18 mouse cellular contexts compared by ENCODE assay signal in the genomic region with DNA sequence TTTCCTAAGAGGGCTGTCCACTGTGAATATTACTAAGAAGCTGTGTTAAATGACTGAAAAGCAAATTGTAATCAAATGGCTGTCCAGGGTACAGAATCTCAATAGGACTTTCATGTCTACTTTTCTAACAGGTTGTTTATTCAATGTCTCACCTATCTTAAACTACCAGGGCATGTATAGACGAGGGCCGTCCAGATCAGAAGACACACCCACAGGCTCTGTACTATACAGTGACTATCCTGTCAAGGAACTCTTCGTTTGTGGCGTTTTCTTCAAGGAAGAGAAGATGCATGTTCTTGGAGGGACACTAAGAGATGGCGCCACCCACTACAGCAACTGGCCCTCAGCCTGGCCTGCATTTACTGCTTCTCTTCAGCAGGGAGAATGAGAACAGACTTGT.
"Had no signal": no experiment of that assay in that cellular context is flagged by ENCODE, and none has a peak within 500 bp of the region (broad histone marks: within the 10 kb centered on the region; RNA-seq: fewer than 3 reads in every experiment).

No protein-coding gene starts in this region.

- H3K9ac ChIP-seq: liver, embryonic 15.5 days; liver, postnatal 0 days; lung, embryonic 15.5 days; midbrain, embryonic 13.5 days; midbrain, embryonic 15.5 days; neural tube, embryonic 12.5 days; stomach, embryonic 15.5 days had no signal

- H3K27ac ChIP-seq: liver, embryonic 15.5 days; lung, embryonic 15.5 days; macrophage; midbrain, embryonic 13.5 days; midbrain, embryonic 15.5 days; neural tube, embryonic 12.5 days; stomach, embryonic 15.5 days had no signal

- DNase-seq: liver, postnatal 0 days; lung, adult 2 months; lung, postnatal 14 days; lung, postnatal 36 days; right cerebral cortex, postnatal 14 days; thymus, adult 2 months; thymus, postnatal 25 days; thymus, postnatal 4 days had no signal

- H3K27me3 ChIP-seq: liver, embryonic 15.5 days; lung, embryonic 15.5 days; midbrain, embryonic 13.5 days; midbrain, embryonic 15.5 days; neural tube, embryonic 12.5 days; stomach, embryonic 15.5 days had no signal

- H3K4me3 ChIP-seq: liver, embryonic 15.5 days; lung, embryonic 15.5 days; megakaryocyte, embryonic 14.5 days; midbrain, embryonic 13.5 days; midbrain, embryonic 15.5 days; neural tube, embryonic 12.5 days; stomach, embryonic 15.5 days had no signal

- H3K9me3 ChIP-seq: liver, embryonic 15.5 days; lung, embryonic 15.5 days; megakaryocyte, embryonic 14.5 days; midbrain, embryonic 13.5 days; midbrain, embryonic 15.5 days; neural tube, embryonic 12.5 days; stomach, embryonic 15.5 days had no signal

- H3K4me1 ChIP-seq: liver, embryonic 15.5 days; midbrain, embryonic 13.5 days; midbrain, embryonic 15.5 days; neural tube, embryonic 12.5 days; stomach, embryonic 15.5 days had no signal

- ATAC-seq: liver, postnatal 0 days; lung, postnatal 0 days; midbrain, embryonic 13.5 days; midbrain, embryonic 15.5 days had no signal

- H3K4me2 ChIP-seq: liver, embryonic 15.5 days; lung, embryonic 15.5 days; midbrain, embryonic 11.5 days; midbrain, embryonic 13.5 days; midbrain, embryonic 15.5 days; neural tube, embryonic 12.5 days; stomach, embryonic 15.5 days had no signal

- H3K36me3 ChIP-seq: liver, embryonic 15.5 days had no signal
